Mouse (Mus musculus) stomach, postnatal 0 days (tissue): ENCODE data around the gene Usp3. TPM values are rescaled to one million over a fixed set of nuclear protein-coding genes. Genes with fewer than 3 reads are reported as not detected.

Experiments used
- ATAC-seq: fragments of 200-750 bp; cut with Nextera tagmentation; 2 replicates; pipeline ENCODE4 v1.8.0; 2017; ENCODE audit not compliant: low FRiP score, low TSS enrichment
- DNase-seq: peaks from one replicate; pipeline ENCODE4 v3.0.0-alpha.2; 2016; ENCODE audit warnings: low spot score
- H3K27ac ChIP-seq: fragments of 300-500 bp; sonication (generic); replicated peaks from 2 replicates; pipeline ENCODE4 v1.5.1; 2014; ENCODE audit warnings: mild to moderate bottlenecking, control low read depth
- H3K27me3 ChIP-seq: fragments of 300-500 bp; sonication (generic); 2 replicates; pipeline ENCODE4 v1.6.1; 2014; ENCODE audit warnings: low read length; ENCODE audit not compliant: control insufficient read depth, insufficient read depth
- H3K36me3 ChIP-seq: fragments of 300-500 bp; sonication (generic); 2 replicates; pipeline ENCODE4 v1.6.1; 2014; ENCODE audit warnings: low read length, mixed read lengths; ENCODE audit not compliant: control insufficient read depth, insufficient read depth
- H3K4me1 ChIP-seq: fragments of 300-500 bp; sonication (generic); replicated peaks from 2 replicates; pipeline ENCODE4 v1.6.1; 2014; ENCODE audit warnings: antibody characterized with exemption; ENCODE audit not compliant: control insufficient read depth, insufficient read depth
- H3K4me2 ChIP-seq: fragments of 300-500 bp; sonication (generic); replicated peaks from 2 replicates; pipeline ENCODE4 v1.6.1; 2014; ENCODE audit warnings: low read depth, mild to moderate bottlenecking, control low read depth, moderate library complexity
- H3K4me3 ChIP-seq: fragments of 300-500 bp; sonication (generic); 2 replicates; pipeline ENCODE4 v1.5.1; 2014; ENCODE audit warnings: low read depth, low read length, control low read depth
- H3K9ac ChIP-seq: fragments of 300-500 bp; sonication (generic); 2 replicates; pipeline ENCODE4 v1.6.1; 2014; ENCODE audit warnings: mild to moderate bottlenecking, low read length, control low read depth, mixed read lengths
- H3K9me3 ChIP-seq: fragments of 300-500 bp; sonication (generic); 2 replicates; pipeline ENCODE4 v1.6.1; 2016; ENCODE audit warnings: low read length; ENCODE audit not compliant: control insufficient read depth
- CTCF ChIP-seq: IDR thresholded peaks from 2 replicates; pipeline ENCODE4 v1.5.1; 2016; ENCODE audit warnings: antibody characterized with exemption, low read depth, mild to moderate bottlenecking, moderate library complexity
- EP300 ChIP-seq: optimal IDR thresholded peaks from 2 replicates; pipeline ENCODE3; 2016; ENCODE audit warnings: antibody characterized with exemption
- WGBS: fragments of 180-500 bp; shearing (Covaris S2); extraction: QIAGEN DNeasy Blood & Tissue Kit; methylation state at CpG from one replicate; pipeline ENCODE4 v1.1.7; 2014; 5-methylcytosine and 5-hydroxymethylcytosine counted together
- polyA plus RNA-seq: library from polyadenylated mRNA; unstranded; fragments of >200 nt; fragmentation: Nextera tagmentation; extraction: Ambion mirVana; gene quantifications from 2 replicates; pipeline ENCODE4 v1.2.1, GENCODE M21; 2015

Gene Usp3
- polyA plus RNA-seq, 1 experiment from 2014 or later = 49.2 TPM

DNA sequence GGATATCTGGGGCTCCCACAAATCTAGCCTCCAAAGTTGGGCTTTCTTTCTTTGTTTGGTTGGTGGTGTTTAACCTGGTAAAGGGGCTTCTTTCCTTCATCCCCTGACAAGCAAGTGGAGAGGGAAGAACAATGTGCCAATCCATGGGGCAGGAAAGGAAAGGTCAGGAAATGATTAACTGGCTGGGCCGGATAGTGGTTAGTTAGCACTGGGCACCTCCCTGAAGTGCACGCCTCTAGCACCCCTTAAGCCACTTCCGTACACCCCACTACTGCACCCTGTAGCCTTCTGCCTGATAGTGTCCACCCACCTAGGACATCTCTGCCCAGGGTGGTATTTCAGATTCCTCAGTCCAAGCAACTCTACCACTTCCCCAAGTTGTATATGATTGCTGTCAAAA is 1.1 kb upstream of the Usp3 start:
- Histone ChIP-seq H3K4me2 (peak overlapping the region; percentile 60), H3K4me3 (no peak overlapping the region), H3K36me3 (no peaks in the 10 kb centered on the region), H3K4me1 (peaks cover 7% of the 10 kb centered on the region), H3K9ac (no peak overlapping the region; the same call in 1 of the 2 replicates), H3K27ac (peak overlapping the region; percentile 96), H3K9me3 (no peaks in the 10 kb centered on the region), H3K27me3 (no peaks in the 10 kb centered on the region)
- ATAC-seq (no peak), DNase-seq (peak; percentile 48)
- no peak for TF ChIP-seq CTCF
- no peak for TF ChIP-seq EP300
- 58% methylated on average over 3 of the region's 3 CpGs for WGBS

DNA sequence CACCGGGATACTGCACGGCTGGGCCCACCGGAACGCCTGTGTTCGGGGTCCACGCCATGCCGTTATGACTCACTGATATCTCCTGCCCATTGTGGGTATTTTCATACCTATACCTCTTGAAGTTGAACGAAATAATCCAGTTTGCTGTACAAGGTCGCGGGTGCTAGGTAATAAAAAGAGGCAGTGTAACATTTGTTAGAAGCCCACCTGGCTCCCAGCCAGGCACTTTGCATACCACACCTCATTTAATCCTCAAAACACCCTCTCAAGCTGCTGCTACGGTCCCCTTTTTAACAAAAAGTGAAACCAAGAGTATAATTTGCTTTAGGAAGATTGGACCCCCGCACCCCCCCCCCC is 649 bp upstream of the Usp3 start:
- H3K9ac ChIP-seq = peak overlapping the region; percentile 68
- H3K27me3 ChIP-seq = no peaks in the 10 kb centered on the region
- no peaks in the 10 kb centered on the region for H3K9me3 ChIP-seq
- peak overlapping the region; percentile 96 for H3K27ac ChIP-seq
- peak overlapping the region; percentile 67 for H3K4me3 ChIP-seq
- H3K4me1 ChIP-seq = peaks cover 7% of the 10 kb centered on the region
- DNase-seq (no peak), ATAC-seq (no peak)
- 3% methylated on average over 12 of the region's 12 CpGs for WGBS
- H3K4me2 ChIP-seq = peak overlapping the region; percentile 60
- no peaks in the 10 kb centered on the region for H3K36me3 ChIP-seq
- no peak for TF ChIP-seq EP300
- no peak for TF ChIP-seq CTCF

DNA sequence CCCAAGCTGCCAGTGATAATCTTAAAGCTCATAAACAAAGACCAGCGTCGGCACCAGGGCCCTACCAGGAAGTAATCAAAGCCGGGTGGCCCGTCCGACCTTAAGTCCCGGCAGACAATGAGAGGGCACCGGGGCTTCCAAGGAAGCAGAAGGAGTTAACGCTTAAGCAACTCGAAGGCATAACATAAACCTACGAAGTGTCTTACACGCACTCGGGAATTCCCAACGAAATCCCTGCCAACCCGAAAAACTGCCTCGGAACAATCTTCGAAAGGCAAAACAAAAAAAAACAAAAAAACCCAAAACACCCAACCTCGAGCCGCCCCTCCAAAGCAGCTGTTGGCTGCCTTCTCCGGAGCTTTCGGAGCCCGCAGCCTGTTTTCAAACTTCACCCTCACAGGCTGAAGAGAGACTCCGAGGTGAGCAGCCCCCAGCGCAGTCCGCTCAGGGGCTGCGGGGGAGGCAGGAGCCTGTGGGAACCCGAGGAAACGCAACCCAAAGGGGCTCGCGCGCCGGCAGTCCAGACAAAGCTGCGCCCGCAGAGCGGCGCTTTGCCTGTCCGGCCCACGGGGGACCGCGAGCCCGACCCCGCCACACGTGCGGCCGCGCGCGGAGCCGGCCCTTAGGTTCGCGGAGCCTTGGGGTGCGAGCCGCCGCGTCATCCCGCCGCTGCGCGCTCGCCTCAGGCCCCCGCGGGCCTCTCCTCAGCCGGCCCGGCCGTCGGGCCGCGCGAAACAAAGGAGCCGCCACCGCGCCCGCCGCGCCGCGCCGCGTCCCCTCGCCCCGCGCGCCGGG is 894 bp downstream of the Usp3 start:
- under 1% methylated on average over 56 of the region's 83 CpGs for WGBS
- H3K9me3 ChIP-seq = no peaks in the 10 kb centered on the region
- peak overlapping the region; percentile 99 for H3K9ac ChIP-seq
- H3K4me2 ChIP-seq = peak overlapping the region; percentile 68
- H3K27me3 ChIP-seq = no peaks in the 10 kb centered on the region
- TF ChIP-seq EP300 (no peak), CTCF (no peak)
- H3K36me3 ChIP-seq = no peaks in the 10 kb centered on the region
- H3K27ac ChIP-seq = peak overlapping the region; percentile 96
- ATAC-seq = peak; percentile 46
- H3K4me3 ChIP-seq = peak overlapping the region; percentile 67
- H3K4me1 ChIP-seq = peaks cover 7% of the 10 kb centered on the region
- DNase-seq = peak; percentile 63

DNA sequence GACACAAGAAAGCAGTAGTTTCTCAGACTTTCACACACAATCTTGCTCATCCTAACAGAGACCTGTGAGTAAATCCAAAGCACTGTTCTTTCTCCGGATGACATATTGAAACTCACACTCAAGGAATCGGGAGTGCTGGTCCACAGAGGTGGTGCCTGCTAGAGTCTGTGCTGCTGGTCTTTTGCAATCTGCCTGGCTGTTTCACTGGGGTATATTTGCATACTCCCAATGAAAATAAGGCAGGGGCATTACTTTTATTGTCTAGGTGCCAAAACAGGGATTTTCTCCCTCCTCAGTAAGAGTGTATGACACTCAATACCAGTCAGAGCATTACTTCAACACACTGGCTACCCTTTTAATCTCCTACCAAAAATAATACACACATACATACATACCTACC is 2.9 kb downstream of the Usp3 start:
- H3K9ac ChIP-seq = no peak overlapping the region

DNA sequence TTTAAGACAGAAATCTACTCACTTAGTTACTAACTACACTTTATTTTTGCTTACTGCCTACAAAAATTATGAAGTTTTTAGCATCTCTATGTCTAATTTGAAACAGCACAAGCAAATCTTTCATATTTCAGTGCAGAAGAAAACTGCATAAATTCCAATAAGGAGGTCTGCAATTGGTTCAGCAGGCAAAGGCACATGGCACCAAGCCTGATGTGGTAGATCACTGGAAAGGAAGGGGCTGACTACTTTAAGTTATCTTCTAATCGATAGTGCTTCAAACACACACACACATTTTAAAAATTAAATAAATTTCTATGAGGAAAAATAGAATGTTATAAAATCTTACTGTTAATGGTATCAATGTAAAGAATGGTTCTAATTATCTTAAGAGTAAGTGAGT is 5.9 kb downstream of the Usp3 start:
- ATAC-seq = no peak
- no peak for DNase-seq
- TF ChIP-seq EP300 = no peak
- TF ChIP-seq CTCF = no peak
- Histone ChIP-seq H3K9me3 (no peaks in the 10 kb centered on the region), H3K27me3 (no peaks in the 10 kb centered on the region), H3K27ac (no peak overlapping the region), H3K4me1 (peaks cover 3% of the 10 kb centered on the region; the same call in 1 of the 2 replicates), H3K36me3 (no peaks in the 10 kb centered on the region), H3K4me2 (no peak overlapping the region), H3K4me3 (no peak overlapping the region), H3K9ac (no peak overlapping the region)
- WGBS = 84% methylated on average over 1 of the region's 1 CpGs

More for the DNA sequence above, 2.9 kb downstream of the Usp3 start:
- DNase-seq (no peak), ATAC-seq (no peak)
- Histone ChIP-seq H3K27me3 (no peaks in the 10 kb centered on the region), H3K4me3 (no peak overlapping the region), H3K4me1 (peaks cover 7% of the 10 kb centered on the region), H3K9me3 (no peaks in the 10 kb centered on the region), H3K4me2 (peak overlapping the region; percentile 12; the same call in 1 of the 2 replicates), H3K27ac (no peak overlapping the region), H3K36me3 (no peaks in the 10 kb centered on the region)
- WGBS = 33% methylated on average over 2 of the region's 2 CpGs
- TF ChIP-seq EP300 = no peak
- no peak for TF ChIP-seq CTCF

DNA sequence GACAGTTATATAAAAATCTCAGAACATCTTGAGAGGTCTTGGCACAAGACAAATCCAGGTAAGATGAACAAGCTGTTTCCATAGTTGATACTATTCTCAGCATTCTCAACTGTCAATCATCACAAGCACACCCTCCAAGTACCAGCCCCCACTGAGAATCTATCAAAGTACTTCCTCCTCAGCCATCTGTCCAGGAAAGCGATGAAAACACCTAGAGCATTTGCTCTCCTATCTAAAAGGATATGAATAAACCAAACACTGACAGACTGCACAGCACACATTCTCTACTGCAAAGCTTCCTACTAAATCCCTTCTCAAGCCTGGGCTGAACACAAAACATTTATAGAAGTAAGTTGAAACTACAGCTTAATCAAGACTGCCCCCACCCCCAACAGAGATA is 6.4 kb downstream of the Usp3 start:
- Histone ChIP-seq H3K4me2 (no peak overlapping the region), H3K9me3 (no peaks in the 10 kb centered on the region), H3K4me3 (no peak overlapping the region), H3K9ac (no peak overlapping the region), H3K36me3 (no peaks in the 10 kb centered on the region), H3K27me3 (no peaks in the 10 kb centered on the region), H3K4me1 (peaks cover 3% of the 10 kb centered on the region; the same call in 1 of the 2 replicates), H3K27ac (no peak overlapping the region)
- ATAC-seq (no peak), DNase-seq (no peak)
- WGBS = 18% methylated on average over 1 of the region's 1 CpGs
- TF ChIP-seq EP300 = no peak
- TF ChIP-seq CTCF = no peak
